Mouse (Mus musculus) kidney, postnatal 14 days (tissue): ENCODE results near the gene Cnih3.

Experiments used
- DNase-seq: peaks from one replicate; pipeline ENCODE4 v3.0.0; 2022; ENCODE audit warnings: mixed read lengths

The Cnih3 gene

GRCm38 (mm10) chr1:181352367-181353199, at the start of gene Cnih3:
Gene Cnih3, plus strand, starts transcription at chr1:181352628.
- peak; percentile 44 for DNase-seq

- DNase-seq = no peak
Observed at GRCm38 (mm10) chr1:181307981-181308380, 44.4 kb upstream of the Cnih3 start.

GRCm38 (mm10) chr1:181310712-181311111, 41.7 kb upstream of the Cnih3 start:
- no peak for DNase-seq

- no peak for DNase-seq
Observed at GRCm38 (mm10) chr1:181312115-181313045, 40.0 kb upstream of the Cnih3 start.

- DNase-seq = no peak
Observed at GRCm38 (mm10) chr1:181313046-181313415, 39.4 kb upstream of the Cnih3 start.

- no peak for DNase-seq
Observed at GRCm38 (mm10) chr1:181314301-181314700, 38.1 kb upstream of the Cnih3 start.

GRCm38 (mm10) chr1:181315350-181315749, 37.1 kb upstream of the Cnih3 start:
- no peak for DNase-seq

- DNase-seq = no peak
Observed at GRCm38 (mm10) chr1:181316571-181316970, 35.9 kb upstream of the Cnih3 start.

- DNase-seq = no peak
Observed at GRCm38 (mm10) chr1:181319466-181319865, 33.0 kb upstream of the Cnih3 start.

- DNase-seq = no peak
Observed at GRCm38 (mm10) chr1:181321149-181321548, 31.3 kb upstream of the Cnih3 start.

GRCm38 (mm10) chr1:181323134-181323533, 29.3 kb upstream of the Cnih3 start:
- no peak for DNase-seq

- DNase-seq = no peak
Observed at GRCm38 (mm10) chr1:181327137-181327536, 25.3 kb upstream of the Cnih3 start.

GRCm38 (mm10) chr1:181327636-181328420, 24.6 kb upstream of the Cnih3 start:
- DNase-seq = no peak

GRCm38 (mm10) chr1:181329110-181329509, 23.3 kb upstream of the Cnih3 start:
- DNase-seq = no peak

- peak; percentile 16 for DNase-seq
Observed at GRCm38 (mm10) chr1:181332597-181332996, 19.8 kb upstream of the Cnih3 start.

GRCm38 (mm10) chr1:181334329-181335018, 18.0 kb upstream of the Cnih3 start:
- no peak for DNase-seq

- no peak for DNase-seq
Observed at GRCm38 (mm10) chr1:181335019-181335365, 17.4 kb upstream of the Cnih3 start.

- DNase-seq = no peak
Observed at GRCm38 (mm10) chr1:181335388-181335787, 17.0 kb upstream of the Cnih3 start.

GRCm38 (mm10) chr1:181336857-181337256, 15.6 kb upstream of the Cnih3 start:
- no peak for DNase-seq

- no peak for DNase-seq
Observed at GRCm38 (mm10) chr1:181339106-181339505, 13.3 kb upstream of the Cnih3 start.

- peak; percentile 53 for DNase-seq
Observed at GRCm38 (mm10) chr1:181345547-181345946, 6.9 kb upstream of the Cnih3 start.

- DNase-seq = no peak
Observed at GRCm38 (mm10) chr1:181352043-181352366, 423 bp upstream of the Cnih3 start.
